Mouse (Mus musculus): ENCODE data around the gene Rrbp1.

Rrbp1 gene

DNA sequence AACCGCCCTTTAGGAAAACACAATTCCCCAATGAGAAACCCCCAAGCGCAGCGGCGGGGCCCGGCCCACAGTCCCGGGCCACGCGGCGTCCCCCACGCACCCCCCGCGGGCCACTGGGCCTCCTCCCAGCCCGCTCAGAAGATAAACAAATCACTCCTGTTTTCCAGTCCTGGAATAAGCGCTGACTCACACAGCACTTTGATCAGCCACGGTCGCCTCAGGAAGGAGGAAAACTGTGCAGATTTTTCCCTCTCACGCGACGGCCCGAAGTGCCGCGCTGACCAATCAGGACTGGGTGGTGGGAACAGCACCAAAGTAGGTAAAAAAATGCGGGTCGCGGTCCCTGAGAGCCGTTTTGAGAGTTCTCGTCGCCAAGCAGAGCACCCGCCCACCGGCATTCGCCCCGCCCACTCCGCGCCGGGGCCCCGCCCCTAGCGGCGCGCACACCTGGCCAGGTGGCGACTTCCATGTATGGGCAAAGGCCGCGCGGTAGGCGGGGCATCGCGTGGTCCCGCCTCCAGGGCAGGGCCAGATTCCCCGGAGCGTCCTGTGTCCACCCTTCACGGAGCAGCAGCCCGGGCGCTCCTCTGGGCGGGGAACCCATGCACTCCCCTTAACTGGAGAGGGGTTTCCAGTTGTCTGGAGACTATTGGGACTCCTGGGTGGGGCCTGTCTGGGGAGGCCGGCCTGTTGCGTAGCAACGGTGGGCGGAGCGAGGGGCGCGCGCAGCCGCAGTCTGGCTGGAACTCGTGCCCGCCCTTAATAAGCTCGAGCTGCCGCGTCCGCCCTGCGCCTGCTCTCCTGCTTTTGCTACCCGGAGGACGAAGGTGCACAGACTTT lies 96.1 kb downstream of the Rrbp1 start, which contains the start of gene Dstn:
Gene Dstn, plus strand, starts transcription at position 561 of the 840 bp plus-strand sequence.
- DNase-seq = peak; percentile 99

DNA sequence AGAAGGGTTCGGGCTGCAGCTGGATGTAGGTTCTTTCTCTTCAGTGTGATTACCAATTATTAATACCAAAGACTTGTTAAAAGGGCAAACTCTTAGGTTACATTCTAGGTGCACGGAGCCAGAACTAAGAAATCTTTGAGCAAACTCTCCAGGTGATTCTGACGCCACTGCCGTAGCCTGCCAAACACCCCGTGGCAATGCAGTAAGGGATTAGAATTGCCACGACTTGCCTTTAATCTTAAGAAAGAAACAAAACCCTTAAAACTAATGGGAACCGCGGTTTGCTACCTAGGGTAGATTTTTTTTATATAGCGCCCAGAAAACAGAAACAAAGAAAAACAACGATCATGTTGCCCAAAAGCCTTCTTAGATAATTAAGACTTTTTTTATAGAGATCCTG lies 96.8 kb downstream of the Rrbp1 start:
- DNase-seq = no peak

DNA sequence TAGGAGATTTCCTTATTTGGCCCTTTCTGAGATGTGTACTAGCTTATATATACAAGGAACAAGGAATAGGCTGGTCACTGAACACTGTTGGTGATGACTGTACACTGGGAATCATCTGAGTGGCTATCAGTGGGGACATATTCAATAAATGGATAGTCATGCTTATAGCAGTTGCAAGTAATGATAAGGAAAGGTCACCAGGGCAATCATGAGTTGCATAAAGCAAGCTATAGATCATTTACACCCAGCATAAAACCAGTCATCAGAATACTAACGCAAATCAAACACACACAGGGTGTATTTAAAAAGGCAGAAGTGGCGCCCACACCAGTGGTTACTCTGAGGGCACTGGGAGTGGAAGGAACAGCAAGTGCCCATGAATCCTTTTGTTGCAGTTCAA lies 98.9 kb downstream of the Rrbp1 start:
- no peak for DNase-seq

DNA sequence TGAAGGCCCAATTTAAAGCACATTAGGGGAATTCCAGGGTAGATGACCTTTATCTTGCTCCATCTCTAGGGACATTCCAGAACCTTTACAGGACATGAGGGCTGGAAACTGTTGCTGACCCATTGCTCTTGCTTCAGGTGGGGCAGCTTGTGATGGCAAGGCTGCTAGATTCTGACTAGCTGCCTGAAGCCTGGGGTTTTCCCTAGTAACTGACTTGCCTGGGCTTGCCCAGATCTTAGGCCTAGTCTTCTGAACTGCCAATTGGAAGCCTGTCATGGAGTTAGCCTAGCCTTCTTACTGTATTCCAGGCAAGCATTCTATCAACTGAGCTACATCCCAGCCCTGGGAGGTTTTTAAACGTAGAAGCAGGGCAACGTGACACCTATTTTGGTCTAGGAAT lies 101.8 kb downstream of the Rrbp1 start:
- no peak for DNase-seq

DNA sequence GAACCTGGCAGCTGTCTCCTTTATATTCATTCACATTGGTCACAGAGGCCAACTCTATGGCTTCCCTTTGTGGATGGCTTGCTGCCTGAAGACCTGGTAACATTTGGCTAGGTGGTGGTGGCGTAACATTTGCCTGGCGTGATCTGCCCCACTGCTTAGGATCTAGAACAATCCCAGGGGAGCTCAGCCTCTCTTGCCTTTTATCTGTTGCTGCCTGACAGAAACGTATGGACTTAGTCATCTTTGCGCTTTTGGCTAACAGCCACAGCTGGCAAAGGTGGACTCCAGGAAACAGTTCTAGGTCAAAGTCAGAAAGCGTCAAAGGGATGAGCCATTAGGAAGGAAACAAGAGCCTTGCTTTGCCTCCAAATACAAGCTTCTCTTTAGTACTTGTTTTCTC lies 106.2 kb downstream of the Rrbp1 start:
- no peak for DNase-seq

DNA sequence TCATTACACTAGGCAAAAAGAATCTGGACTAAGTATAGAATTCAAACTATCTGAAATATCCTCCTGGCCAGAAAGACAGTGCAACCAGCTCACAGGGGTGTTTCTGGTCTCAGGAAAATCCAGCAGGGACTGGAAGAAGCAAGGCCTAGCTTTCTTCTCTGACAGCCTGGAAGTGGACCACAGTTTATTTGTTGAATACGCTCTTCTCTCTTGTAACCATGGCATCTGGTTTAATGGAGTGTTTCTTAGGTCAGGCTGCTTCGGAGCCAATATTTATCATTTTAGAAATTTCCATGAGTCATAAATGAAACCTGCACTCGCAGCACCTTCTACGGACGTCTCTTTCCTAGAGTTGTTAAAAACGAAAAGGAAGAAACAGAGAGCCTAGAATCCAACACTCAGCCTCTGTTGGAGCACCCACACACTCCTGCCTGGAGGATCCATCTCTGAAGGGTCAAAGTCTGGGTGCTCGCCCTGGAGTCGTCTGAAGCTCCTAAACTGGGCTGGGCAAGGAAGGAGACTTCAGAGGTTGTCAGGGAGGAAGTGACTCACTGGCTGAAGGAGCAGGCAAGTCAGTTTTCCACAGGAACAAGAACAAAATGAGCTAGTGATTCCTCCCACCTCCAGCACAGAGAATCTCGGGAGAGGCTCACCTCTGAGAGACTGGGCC lies 107.6 kb downstream of the Rrbp1 start:
- DNase-seq = no peak

DNA sequence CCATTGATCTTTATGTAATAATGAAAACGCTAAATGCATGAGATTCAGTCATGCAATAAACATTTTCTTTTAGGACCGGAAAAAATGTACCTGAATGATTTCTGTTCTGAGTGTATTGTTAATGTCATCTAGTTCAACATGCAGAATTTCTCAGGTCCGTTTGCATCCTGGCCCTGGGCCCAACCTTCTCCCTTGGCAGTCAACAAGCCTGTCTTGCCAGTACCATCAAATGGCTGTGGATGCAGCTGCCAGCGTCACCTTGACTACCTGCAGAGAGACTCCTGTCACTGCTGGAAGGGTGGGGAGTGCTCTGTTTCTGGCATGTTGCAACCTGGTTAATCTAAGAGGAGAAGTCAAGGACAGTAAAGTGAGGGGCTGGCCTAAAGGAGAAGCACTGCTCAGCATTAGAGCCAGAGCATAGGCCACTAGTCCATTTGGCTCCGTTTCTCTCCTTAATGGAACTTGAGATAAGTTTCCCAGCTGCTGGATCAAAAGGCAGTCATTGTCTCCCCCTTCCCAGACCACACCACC lies 110.2 kb downstream of the Rrbp1 start:
- peak; percentile 23 to 46 for DNase-seq

DNA sequence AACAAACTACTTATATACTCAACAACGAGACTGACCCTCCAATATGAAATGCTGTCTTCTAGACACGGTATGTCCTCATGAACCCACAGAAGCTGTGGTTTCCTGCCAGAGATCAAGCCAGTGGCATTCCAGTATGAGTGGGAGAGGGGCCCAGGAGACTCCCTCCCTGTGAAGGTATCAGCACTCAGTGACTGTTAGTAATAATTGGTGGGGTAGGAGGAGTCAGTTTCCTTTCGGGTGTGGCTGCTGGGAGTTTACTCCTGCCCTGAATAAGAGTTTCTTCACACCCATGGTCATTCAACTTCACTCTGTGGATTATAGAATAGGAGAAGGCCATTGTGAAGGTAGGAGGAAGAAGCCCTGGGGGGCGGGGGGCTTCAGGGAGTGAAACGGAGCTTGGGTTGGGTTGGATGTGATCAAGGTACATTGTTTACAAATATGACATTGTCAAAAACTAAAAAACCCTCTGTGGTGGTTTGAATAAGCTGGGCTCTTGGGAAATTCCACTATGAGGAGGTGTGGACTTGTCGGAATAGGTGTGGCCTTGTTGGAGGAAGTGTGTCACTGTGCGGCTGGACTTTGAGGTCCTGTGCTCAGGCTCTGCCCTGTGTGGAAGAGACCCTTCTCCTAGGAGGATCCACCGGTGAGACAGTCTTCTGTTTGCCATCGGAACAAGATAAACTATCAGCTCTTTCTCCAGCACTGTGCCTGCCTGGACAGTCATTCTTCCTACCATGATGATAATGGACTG lies 111.4 kb downstream of the Rrbp1 start:
- no peak for DNase-seq

All from lung, postnatal 4 days (tissue).